Mouse (Mus musculus): Measurements from ENCODE around the gene Pon3. TPM values are rescaled to one million over a fixed set of nuclear protein-coding genes. Genes with fewer than 3 reads are reported as not detected.
A peak's percentile ranks its signal among the peaks of the same experiment; 100 is the strongest.

Gene Pon3
- 5.8 and 6.3 TPM in 2 replicates for polyA plus RNA-seq (2016; fragmentation: Nextera tagmentation; extraction: Ambion mirVana)

GRCm38 (mm10) chr6:5255722-5256451 lies at the start of gene Pon3:
Gene Pon3 (minus strand): TSS chr6:5256286.
- Histone ChIP-seq H3K27me3 (replicated peaks) (no peaks in the 10 kb centered on the region), H3K4me3 (peak within 1 kb of the TSS; percentile 22), H3K4me1 (peaks cover 5% of the 10 kb centered on the region; the same call in 1 of the 2 replicates), H3K9ac (0 out of 2 replicates have a peak within 1 kb of the TSS, but pooled peaks have one; percentile 13), H3K36me3 (no peaks in the 10 kb centered on the region), H3K27ac (no peak within 1 kb of the TSS), H3K9me3 (no peaks in the 10 kb centered on the region), H3K4me2 (replicated peaks) (peak within 1 kb of the TSS; percentile 52)
- ATAC-seq (ENCODE audit: low FRiP score, low read depth) = peak; percentile 70; the same call in 1 of the 2 replicates
- 10% methylated on average over 16 of the region's 16 CpGs for WGBS

- no peak overlapping the region for H3K4me2 ChIP-seq (replicated peaks)
- WGBS = 88% methylated on average over 8 of the region's 8 CpGs
- no peak for ATAC-seq (ENCODE audit: low FRiP score, low read depth)
These were observed 48.9 kb upstream of the Pon3 start for GRCm38 (mm10) chr6:5304956-5305355.

GRCm38 (mm10) chr6:5300629-5301028 lies 44.5 kb upstream of the Pon3 start:
- H3K27me3 ChIP-seq (replicated peaks) = no peaks in the 10 kb centered on the region
- H3K9ac ChIP-seq = no peak overlapping the region
- no peak for ATAC-seq (ENCODE audit: low FRiP score, low read depth)
- H3K36me3 ChIP-seq = no peaks in the 10 kb centered on the region
- no peaks in the 10 kb centered on the region for H3K9me3 ChIP-seq
- no peak overlapping the region for H3K4me3 ChIP-seq
- H3K4me1 ChIP-seq = peaks cover 2% of the 10 kb centered on the region; the same call in 1 of the 2 replicates
- WGBS = 88% methylated on average over 8 of the region's 8 CpGs
- no peak overlapping the region for H3K27ac ChIP-seq
- no peak overlapping the region for H3K4me2 ChIP-seq (replicated peaks)

More at GRCm38 (mm10) chr6:5304956-5305355, 48.9 kb upstream of the Pon3 start:
- Histone ChIP-seq H3K4me1 (no peaks in the 10 kb centered on the region), H3K4me3 (no peak overlapping the region), H3K9ac (no peak overlapping the region), H3K27ac (no peak overlapping the region), H3K9me3 (no peaks in the 10 kb centered on the region), H3K27me3 (replicated peaks) (no peaks in the 10 kb centered on the region), H3K36me3 (no peaks in the 10 kb centered on the region)

- Histone ChIP-seq H3K4me2 (replicated peaks) (no peak overlapping the region), H3K4me3 (no peak overlapping the region), H3K4me1 (peaks cover 2% of the 10 kb centered on the region; the same call in 1 of the 2 replicates), H3K36me3 (no peaks in the 10 kb centered on the region), H3K27me3 (replicated peaks) (no peaks in the 10 kb centered on the region), H3K27ac (no peak overlapping the region), H3K9ac (no peak overlapping the region), H3K9me3 (no peaks in the 10 kb centered on the region)
- WGBS = 75% methylated on average over 5 of the region's 5 CpGs
- no peak for ATAC-seq (ENCODE audit: low FRiP score, low read depth)
These were observed 43.5 kb upstream of the Pon3 start for GRCm38 (mm10) chr6:5299561-5299960.

- H3K27me3 ChIP-seq (replicated peaks) = no peaks in the 10 kb centered on the region
- ATAC-seq (ENCODE audit: low FRiP score, low read depth) = peak; percentile 94
- WGBS = under 1% methylated on average over 47 of the region's 47 CpGs
- H3K27ac ChIP-seq = 0 out of 2 replicates have a peak within 1 kb of the TSS, but pooled peaks have one; percentile 26
- H3K9ac ChIP-seq = peak within 1 kb of the TSS; percentile 75
- peak within 1 kb of the TSS; percentile 91 for H3K4me2 ChIP-seq (replicated peaks)
- no peaks in the 10 kb centered on the region for H3K36me3 ChIP-seq
- peaks cover 2% of the 10 kb centered on the region; the same call in 1 of the 2 replicates for H3K4me1 ChIP-seq
- peak within 1 kb of the TSS; percentile 66 for H3K4me3 ChIP-seq
- no peaks in the 10 kb centered on the region for H3K9me3 ChIP-seq
These were observed 42.0 kb upstream of the Pon3 start, which contains the start of gene Pon2 for GRCm38 (mm10) chr6:5298092-5298554. Gene Pon2 (minus strand): TSS chr6:5298455.

GRCm38 (mm10) chr6:5297321-5298091 lies 41.4 kb upstream of the Pon3 start:
- peak; percentile 78 for ATAC-seq (ENCODE audit: low FRiP score, low read depth)
- H3K36me3 ChIP-seq = no peaks in the 10 kb centered on the region
- peak overlapping the region; percentile 91 for H3K4me2 ChIP-seq (replicated peaks)
- H3K9ac ChIP-seq = peak overlapping the region; percentile 75
- 5% methylated on average over 23 of the region's 25 CpGs for WGBS
- peaks cover 2% of the 10 kb centered on the region; the same call in 1 of the 2 replicates for H3K4me1 ChIP-seq
- H3K9me3 ChIP-seq = no peaks in the 10 kb centered on the region
- no peaks in the 10 kb centered on the region for H3K27me3 ChIP-seq (replicated peaks)
- H3K27ac ChIP-seq = no peak overlapping the region
- H3K4me3 ChIP-seq = peak overlapping the region; percentile 66

- Histone ChIP-seq H3K9ac (no peak overlapping the region), H3K27ac (no peak overlapping the region), H3K4me2 (replicated peaks) (no peak overlapping the region), H3K9me3 (no peaks in the 10 kb centered on the region), H3K27me3 (replicated peaks) (no peaks in the 10 kb centered on the region), H3K36me3 (no peaks in the 10 kb centered on the region), H3K4me3 (no peak overlapping the region), H3K4me1 (peaks cover 7% of the 10 kb centered on the region; the same call in 1 of the 2 replicates)
- ATAC-seq (ENCODE audit: low FRiP score, low read depth) = no peak
- 97% methylated on average over 7 of the region's 7 CpGs for WGBS
These were observed 40.0 kb upstream of the Pon3 start for GRCm38 (mm10) chr6:5296067-5296466.

GRCm38 (mm10) chr6:5294659-5295449 lies 38.8 kb upstream of the Pon3 start:
- Histone ChIP-seq H3K4me3 (no peak overlapping the region), H3K27ac (no peak overlapping the region), H3K36me3 (no peaks in the 10 kb centered on the region), H3K27me3 (replicated peaks) (no peaks in the 10 kb centered on the region), H3K9me3 (no peaks in the 10 kb centered on the region), H3K4me2 (replicated peaks) (no peak overlapping the region), H3K4me1 (peaks cover 7% of the 10 kb centered on the region; the same call in 1 of the 2 replicates), H3K9ac (no peak overlapping the region)
- WGBS = 94% methylated on average over 16 of the region's 16 CpGs
- no peak for ATAC-seq (ENCODE audit: low FRiP score, low read depth)

- no peak overlapping the region for H3K4me3 ChIP-seq
- H3K36me3 ChIP-seq = no peaks in the 10 kb centered on the region
- no peak overlapping the region for H3K9ac ChIP-seq
- H3K4me2 ChIP-seq (replicated peaks) = no peak overlapping the region
- no peaks in the 10 kb centered on the region for H3K9me3 ChIP-seq
- 86% methylated on average over 5 of the region's 5 CpGs for WGBS
- H3K27ac ChIP-seq = no peak overlapping the region
- no peak for ATAC-seq (ENCODE audit: low FRiP score, low read depth)
- H3K4me1 ChIP-seq = 0 out of 2 replicates have a peak, but pooled peaks cover 5% of the 10 kb centered on the region
- no peaks in the 10 kb centered on the region for H3K27me3 ChIP-seq (replicated peaks)
These were observed 36.8 kb upstream of the Pon3 start for GRCm38 (mm10) chr6:5292841-5293240.

- no peaks in the 10 kb centered on the region for H3K36me3 ChIP-seq
- H3K27me3 ChIP-seq (replicated peaks) = no peaks in the 10 kb centered on the region
- WGBS = 73% methylated on average over 4 of the region's 4 CpGs
- no peak overlapping the region for H3K4me2 ChIP-seq (replicated peaks)
- 0 out of 2 replicates have a peak, but pooled peaks cover 5% of the 10 kb centered on the region for H3K4me1 ChIP-seq
- H3K9me3 ChIP-seq = no peaks in the 10 kb centered on the region
- no peak overlapping the region for H3K27ac ChIP-seq
- ATAC-seq (ENCODE audit: low FRiP score, low read depth) = no peak
- no peak overlapping the region for H3K9ac ChIP-seq
- H3K4me3 ChIP-seq = no peak overlapping the region
These were observed 35.4 kb upstream of the Pon3 start for GRCm38 (mm10) chr6:5291450-5291849.

- WGBS = 66% methylated on average over 5 of the region's 5 CpGs
- H3K4me3 ChIP-seq = no peak overlapping the region
- no peaks in the 10 kb centered on the region for H3K36me3 ChIP-seq
- H3K9me3 ChIP-seq = no peaks in the 10 kb centered on the region
- no peak for ATAC-seq (ENCODE audit: low FRiP score, low read depth)
- no peaks in the 10 kb centered on the region for H3K27me3 ChIP-seq (replicated peaks)
- no peak overlapping the region for H3K9ac ChIP-seq
- H3K27ac ChIP-seq = no peak overlapping the region
- H3K4me2 ChIP-seq (replicated peaks) = no peak overlapping the region
- peaks cover 5% of the 10 kb centered on the region; the same call in 1 of the 2 replicates for H3K4me1 ChIP-seq
These were observed 31.8 kb upstream of the Pon3 start for GRCm38 (mm10) chr6:5287919-5288318.
